Mouse (Mus musculus) adrenal gland, adult 2 months (tissue): Measurements from ENCODE around the gene Olfr549. TPM values are rescaled to one million over a fixed set of nuclear protein-coding genes. Genes with fewer than 3 reads are reported as not detected.

Experiments
- DNase-seq: peaks from one replicate; pipeline ENCODE4 v3.0.0; 2021
- polyA plus RNA-seq: library from polyadenylated mRNA; depleted of rRNA; stranded (reverse); fragments of >200 nt; gene quantifications from 2 replicates; pipeline ENCODE4 v1.2.3, GENCODE M21; 2012; rRNA removed
- total RNA-seq, 2 experiments: library from RNA; stranded (reverse); gene quantifications; 2 replicates each; pipeline ENCODE4 v1.2.3; 2021

The Olfr549 gene
- total and polyA plus RNA-seq, 3 experiments = not detected

DNA sequence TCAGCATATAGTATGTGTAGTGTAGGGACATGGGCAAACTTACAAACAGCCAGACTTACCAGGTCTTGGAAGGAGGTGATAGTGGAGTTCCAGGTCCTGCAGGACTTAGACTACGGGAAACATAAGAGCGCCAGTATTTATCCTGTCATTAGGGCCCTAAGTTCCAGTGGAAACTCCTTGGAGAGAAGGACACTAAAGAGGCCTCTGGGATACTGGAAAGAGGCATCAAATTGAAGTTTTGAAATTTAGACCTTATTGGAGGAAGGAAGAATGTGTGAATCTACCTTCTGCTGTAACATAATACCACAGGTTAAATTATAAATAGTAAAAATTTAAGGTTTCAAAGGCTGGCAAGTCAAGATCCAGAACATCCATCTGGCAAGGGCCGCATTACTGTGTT lies 42.1 kb downstream of the Olfr549 start, which contains the start of gene Olfr551:
Olfr551 (minus strand) TSS at position 101 of the 400 bp plus-strand sequence.
- no peak for DNase-seq

DNA sequence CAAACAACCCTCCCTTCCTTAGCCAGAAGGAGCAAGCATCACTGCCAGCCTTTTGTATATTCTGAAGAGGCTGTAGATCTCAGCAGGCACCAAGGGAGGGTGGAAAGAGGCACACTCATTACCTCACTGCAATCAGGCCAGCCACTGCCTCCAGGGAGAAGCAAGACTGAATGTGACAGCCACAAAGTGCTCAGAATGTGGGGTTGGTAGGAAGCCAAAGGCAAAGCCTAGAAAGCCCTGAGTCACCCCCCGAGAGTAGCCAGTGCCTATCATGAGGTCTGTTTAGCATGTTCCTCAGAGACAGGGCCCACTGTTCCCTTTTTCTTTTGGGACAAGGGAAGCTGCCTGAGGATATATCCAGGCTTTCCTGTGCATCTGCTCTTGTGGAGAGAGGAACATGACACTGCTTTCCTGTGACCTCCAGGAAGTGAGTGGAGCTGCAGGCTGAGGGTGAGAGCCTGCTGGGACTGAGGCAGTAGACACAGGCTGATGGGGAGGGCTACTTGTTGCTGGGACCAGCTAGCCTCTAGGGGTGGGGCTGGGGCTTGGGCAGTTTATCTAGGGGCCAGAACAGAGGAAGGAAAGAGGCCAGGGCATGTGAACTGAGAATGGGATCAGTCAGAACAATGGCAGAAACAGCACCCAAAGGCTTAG lies 47.8 kb downstream of the Olfr549 start, which contains the start of gene Olfr552:
Olfr552 (plus strand) TSS at position 393 of the 654 bp plus-strand sequence.
- DNase-seq = no peak

Other genes starting within 250 kb of the Olfr549 start
- gene Rrm1, start 108.2 kb upstream of the Olfr549 start, total RNA-seq = 10 to 100 TPM; 16.8 to 20.1 TPM
- gene Rrm1, start 108.2 kb upstream of the Olfr549 start, polyA plus RNA-seq = 3.2 and 4.1 TPM in 2 replicates
- gene Olfr543, start 68.2 kb upstream of the Olfr549 start, total RNA-seq = not detected
- not detected in 2 replicates for gene Olfr543, start 68.2 kb upstream of the Olfr549 start, polyA plus RNA-seq
- gene Olfr544, start 61.6 kb upstream of the Olfr549 start, total RNA-seq = not detected
- not detected in 2 replicates for gene Olfr544, start 61.6 kb upstream of the Olfr549 start, polyA plus RNA-seq
- gene Olfr545, start 50.3 kb upstream of the Olfr549 start, total RNA-seq = not detected
- gene Olfr545, start 50.3 kb upstream of the Olfr549 start, polyA plus RNA-seq = not detected in 2 replicates
- gene Olfr547, start 15.1 kb upstream of the Olfr549 start, total RNA-seq = not detected
- gene Olfr547, start 15.1 kb upstream of the Olfr549 start, polyA plus RNA-seq = not detected in 2 replicates
- gene Olfr548-ps1, start 9.0 kb upstream of the Olfr549 start, total RNA-seq = not detected
- not detected in 2 replicates for gene Olfr548-ps1, start 9.0 kb upstream of the Olfr549 start, polyA plus RNA-seq
- gene Trim21, start 15.6 kb downstream of the Olfr549 start, total RNA-seq = 10 to 100 TPM; 11.7 to 16.0 TPM
- 2.4 and 3.2 TPM in 2 replicates for gene Trim21, start 15.6 kb downstream of the Olfr549 start, polyA plus RNA-seq
- not detected for gene Olfr550, start 21.6 kb downstream of the Olfr549 start, total RNA-seq
- not detected in 2 replicates for gene Olfr550, start 21.6 kb downstream of the Olfr549 start, polyA plus RNA-seq
- not detected for gene Olfr551, start 42.0 kb downstream of the Olfr549 start, total RNA-seq
- not detected in 2 replicates for gene Olfr551, start 42.0 kb downstream of the Olfr549 start, polyA plus RNA-seq
- under 1 TPM in 1 of 2 experiments, not detected in 1; 0.14 TPM for gene Olfr552, start 47.9 kb downstream of the Olfr549 start, total RNA-seq
- gene Olfr552, start 47.9 kb downstream of the Olfr549 start, polyA plus RNA-seq = not detected in 2 replicates
- not detected for gene Olfr553, start 68.3 kb downstream of the Olfr549 start, total RNA-seq
- gene Olfr553, start 68.3 kb downstream of the Olfr549 start, polyA plus RNA-seq = not detected in 2 replicates
- gene Olfr554, start 88.6 kb downstream of the Olfr549 start, total RNA-seq = not detected
- not detected in 2 replicates for gene Olfr554, start 88.6 kb downstream of the Olfr549 start, polyA plus RNA-seq
- gene Olfr555, start 109.0 kb downstream of the Olfr549 start, total RNA-seq = not detected
- gene Olfr555, start 109.0 kb downstream of the Olfr549 start, polyA plus RNA-seq = not detected in 2 replicates
- gene Olfr556, start 115.0 kb downstream of the Olfr549 start, total RNA-seq = not detected
- gene Olfr556, start 115.0 kb downstream of the Olfr549 start, polyA plus RNA-seq = not detected in 2 replicates
- gene Trim68, start 137.5 kb downstream of the Olfr549 start, total RNA-seq = 1 to 10 TPM; 6.9 to 8.4 TPM
- 9.4 and 10.1 TPM in 2 replicates for gene Trim68, start 137.5 kb downstream of the Olfr549 start, polyA plus RNA-seq
- gene Olfr557, start 146.0 kb downstream of the Olfr549 start, total RNA-seq = not detected
- gene Olfr557, start 146.0 kb downstream of the Olfr549 start, polyA plus RNA-seq = 0.03 TPM in 1 of 2 replicates, not detected in the other
- gene Olfr558, start 152.3 kb downstream of the Olfr549 start, total RNA-seq = under 1 TPM; 0.26 to 0.31 TPM
- 0.38 and 0.51 TPM in 2 replicates for gene Olfr558, start 152.3 kb downstream of the Olfr549 start, polyA plus RNA-seq
- not detected for gene Olfr33, start 169.2 kb downstream of the Olfr549 start, total RNA-seq
- gene Olfr33, start 169.2 kb downstream of the Olfr549 start, polyA plus RNA-seq = 0.11 TPM in 1 of 2 replicates, not detected in the other
- not detected for gene Olfr559, start 177.6 kb downstream of the Olfr549 start, total RNA-seq
- gene Olfr559, start 177.6 kb downstream of the Olfr549 start, polyA plus RNA-seq = not detected in 2 replicates
- not detected for gene Olfr560, start 209.5 kb downstream of the Olfr549 start, total RNA-seq
- not detected in 2 replicates for gene Olfr560, start 209.5 kb downstream of the Olfr549 start, polyA plus RNA-seq
- gene Olfr78, start 209.6 kb downstream of the Olfr549 start, total RNA-seq = under 1 TPM in 1 of 2 experiments, not detected in 1; 0.24 TPM
- 0.19 and 0.46 TPM in 2 replicates for gene Olfr78, start 209.6 kb downstream of the Olfr549 start, polyA plus RNA-seq
- gene Olfr561, start 221.4 kb downstream of the Olfr549 start, total RNA-seq = not detected
- gene Olfr561, start 221.4 kb downstream of the Olfr549 start, polyA plus RNA-seq = not detected in 2 replicates